Comparison of ENCODE assay signal across 8 mouse cellular contexts in the genomic region with DNA sequence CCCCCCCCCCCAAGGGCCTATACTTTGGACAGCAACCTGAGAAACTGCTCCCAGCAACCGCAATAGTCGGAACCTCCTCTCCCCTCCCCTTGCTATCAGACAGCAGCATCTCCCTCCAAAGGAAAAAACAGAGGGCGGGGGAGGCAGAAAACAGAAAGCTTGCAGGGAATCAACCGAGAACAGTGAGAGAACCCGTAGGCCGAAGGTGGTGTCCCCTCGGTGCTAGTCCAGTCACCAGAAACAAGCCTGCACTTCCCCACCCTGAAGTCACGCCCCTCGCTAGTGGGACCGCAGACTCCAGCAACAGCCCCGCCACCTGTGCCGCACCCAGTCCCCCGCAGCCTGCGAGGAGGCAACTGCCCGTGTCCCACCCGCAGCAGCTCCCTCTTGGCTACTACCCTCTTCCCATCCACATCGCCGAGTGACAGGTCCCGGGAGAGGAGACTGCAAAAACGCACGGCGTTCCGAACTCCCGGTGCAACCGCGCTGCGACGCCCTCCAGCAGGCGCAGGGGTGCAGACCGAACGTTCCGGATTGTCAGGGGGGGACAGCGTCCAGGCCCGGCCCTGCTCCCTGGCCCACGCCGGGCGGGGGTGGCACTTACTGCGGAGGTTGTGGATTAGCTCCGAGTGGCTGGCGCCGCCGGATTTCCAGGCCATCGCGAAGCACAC. TPM values are rescaled to one million over a fixed set of nuclear protein-coding genes. Genes with fewer than 3 reads are reported as not detected.
A peak's percentile ranks its signal among the peaks of the same experiment; 100 is the strongest.
DNase-seq lines count a peak whose midpoint lies in the region; ATAC-seq and TF ChIP-seq lines count a peak whose summit lies in the region.

No protein-coding gene starts in this region.

- H3K4me1 ChIP-seq in embryonic facial prominence, embryonic 13.5 days = no peaks in the 10 kb centered on the region
- H3K4me1 ChIP-seq in intestine, embryonic 14.5 days (replicated peaks; ENCODE audit: control insufficient read depth, insufficient read depth, low read length) = peaks cover 12% of the 10 kb centered on the region

- no peak for TF ChIP-seq CTCF in left cerebral cortex, adult 2 months (IDR thresholded peaks at IDR 0.05)

- intact Hi-C loops in left cerebral cortex, adult 2 months (cut with DNase I) = loop anchor here (1.0 to 5.0 kb wide), 3 partner anchors 19 to 450 kb away; partner anchors contain the start of genes Cnksr3, Lats1 and Pcmt1
- intact Hi-C loops in left cerebral cortex, postnatal 36 days (cut with DNase I) = loop anchor here (1.0 kb wide), 1 partner anchor 19 kb away; the partner anchor contains the start of genes Lats1 and Pcmt1

- no peaks in the 10 kb centered on the region for H3K9me3 ChIP-seq in embryonic facial prominence, embryonic 13.5 days
- no peaks in the 10 kb centered on the region for H3K9me3 ChIP-seq in intestine, embryonic 14.5 days (ENCODE audit: control insufficient read depth, low read length)

- peak overlapping the region; percentile 86 for H3K4me3 ChIP-seq in left cerebral cortex, adult 2 months
- peak overlapping the region; percentile 96 for H3K4me3 ChIP-seq in embryonic facial prominence, embryonic 13.5 days
- peak overlapping the region; percentile 92 for H3K4me3 ChIP-seq in intestine, embryonic 14.5 days (ENCODE audit: low read depth, low read length)

- no peaks in the 10 kb centered on the region for H3K36me3 ChIP-seq in embryonic facial prominence, embryonic 13.5 days
- H3K36me3 ChIP-seq in intestine, embryonic 14.5 days (ENCODE audit: control insufficient read depth, insufficient read depth, low read length) = no peaks in the 10 kb centered on the region

- peak; percentile 76 for ATAC-seq in embryonic facial prominence, embryonic 13.5 days (ENCODE audit: insufficient number of reproducible peaks, insufficient read depth, low FRiP score, low TSS enrichment, low read depth)
- peak; percentile 86 for ATAC-seq in intestine, embryonic 14.5 days (replicated peaks; ENCODE audit: low FRiP score, low TSS enrichment, low read depth)

- no peaks in the 10 kb centered on the region for H3K27me3 ChIP-seq in embryonic facial prominence, embryonic 13.5 days
- H3K27me3 ChIP-seq in intestine, embryonic 14.5 days (replicated peaks; ENCODE audit: control insufficient read depth, insufficient read depth, low read length) = no peaks in the 10 kb centered on the region

- no peak for DNase-seq in left cerebral cortex, adult 2 months (ENCODE audit: extremely low spot score in 1 of 2, low spot score in 2 of 2)
- DNase-seq in left cerebral cortex, postnatal 36 days (ENCODE audit: low spot score in 2 of 2) = no peak
- DNase-seq in NIH3T3 (ENCODE audit: low read depth) = peak; percentile 73
- DNase-seq in intestine, embryonic 14.5 days (ENCODE audit: low spot score) = peak; percentile 92
- DNase-seq in mesoderm, embryonic 11.5 days (ENCODE audit: low read depth, low spot score) = peak; percentile 71
- peak; percentile 85 for DNase-seq in testis, postnatal 14 days (ENCODE audit: low spot score)
- DNase-seq in cerebellum, adult 11-12 months = no peak

- H3K27ac ChIP-seq in left cerebral cortex, adult 2 months = peak overlapping the region; percentile 94
- peak overlapping the region; percentile 89 for H3K27ac ChIP-seq in embryonic facial prominence, embryonic 13.5 days
- peak overlapping the region; percentile 81 for H3K27ac ChIP-seq in intestine, embryonic 14.5 days (ENCODE audit: low read depth)

- H3K4me2 ChIP-seq in embryonic facial prominence, embryonic 13.5 days = peak overlapping the region; percentile 87
- H3K4me2 ChIP-seq in intestine, embryonic 14.5 days (ENCODE audit: low read length) = peak overlapping the region; percentile 86

- WGBS in embryonic facial prominence, embryonic 13.5 days = under 1% methylated on average over 44 of the region's 44 CpGs
- 0% methylated on average over 44 of the region's 44 CpGs for WGBS in intestine, embryonic 14.5 days

- peak overlapping the region; percentile 93 for H3K9ac ChIP-seq in embryonic facial prominence, embryonic 13.5 days
- H3K9ac ChIP-seq in intestine, embryonic 14.5 days (ENCODE audit: low read length) = peak overlapping the region; percentile 88

RNA-seq across cellular contexts. Expression of gene Nup43, which starts 4.7 kb away (rescaled TPM):
- 1 to 10 TPM; 5.2 to 5.6 TPM for total RNA-seq in left cerebral cortex, adult 2 months (2021)
- 1 to 10 TPM; 4.4 to 4.5 TPM for total RNA-seq in left cerebral cortex, postnatal 36 days (2021)
- polyA plus RNA-seq in embryonic facial prominence, embryonic 13.5 days (2015; fragmentation: Nextera tagmentation; extraction: Ambion mirVana) = 60.8 and 67.2 TPM in 2 replicates
- polyA plus RNA-seq in intestine, embryonic 14.5 days (2014; fragmentation: Nextera tagmentation; extraction: Ambion mirVana) = 58.4 and 60.3 TPM in 2 replicates

RNA-seq across cellular contexts. Expression of gene Pcmt1, which starts 18.3 kb away (rescaled TPM):
- total RNA-seq in left cerebral cortex, adult 2 months (2021) = 100 to 1,000 TPM; 183 to 205 TPM
- total RNA-seq in left cerebral cortex, postnatal 36 days (2021) = 100 to 1,000 TPM; 179 to 195 TPM
- polyA plus RNA-seq in embryonic facial prominence, embryonic 13.5 days (2015; fragmentation: Nextera tagmentation; extraction: Ambion mirVana) = 126 and 135 TPM in 2 replicates
- 110 and 115 TPM in 2 replicates for polyA plus RNA-seq in intestine, embryonic 14.5 days (2014; fragmentation: Nextera tagmentation; extraction: Ambion mirVana)

RNA-seq across cellular contexts. Expression of gene Lats1, which starts 18.4 kb away (rescaled TPM):
- total RNA-seq in left cerebral cortex, adult 2 months (2021) = 10 to 100 TPM; 31.9 to 32.0 TPM
- total RNA-seq in left cerebral cortex, postnatal 36 days (2021) = 10 to 100 TPM; 30.3 to 34.3 TPM
- 8.3 and 9.7 TPM in 2 replicates for polyA plus RNA-seq in embryonic facial prominence, embryonic 13.5 days (2015; fragmentation: Nextera tagmentation; extraction: Ambion mirVana)
- 15.8 and 16.5 TPM in 2 replicates for polyA plus RNA-seq in intestine, embryonic 14.5 days (2014; fragmentation: Nextera tagmentation; extraction: Ambion mirVana)

Comparison
In these comparisons a context has a peak if more than half of its experiments do, and no peak if none do; other contexts are left out.
1. DNase-seq: peak in NIH3T3 (single experiment), intestine, embryonic 14.5 days (single experiment), mesoderm, embryonic 11.5 days (single experiment) and testis, postnatal 14 days (single experiment); none in left cerebral cortex, adult 2 months (0 of 2), left cerebral cortex, postnatal 36 days (0 of 2) and cerebellum, adult 11-12 months (single experiment).
2. Peak in every context shown above with its lines, with median percentiles within 50 percentile points of each other: H3K27ac ChIP-seq and H3K4me3 ChIP-seq.